Comparison of ENCODE assay signal across 8 mouse cellular contexts in the genomic region with DNA sequence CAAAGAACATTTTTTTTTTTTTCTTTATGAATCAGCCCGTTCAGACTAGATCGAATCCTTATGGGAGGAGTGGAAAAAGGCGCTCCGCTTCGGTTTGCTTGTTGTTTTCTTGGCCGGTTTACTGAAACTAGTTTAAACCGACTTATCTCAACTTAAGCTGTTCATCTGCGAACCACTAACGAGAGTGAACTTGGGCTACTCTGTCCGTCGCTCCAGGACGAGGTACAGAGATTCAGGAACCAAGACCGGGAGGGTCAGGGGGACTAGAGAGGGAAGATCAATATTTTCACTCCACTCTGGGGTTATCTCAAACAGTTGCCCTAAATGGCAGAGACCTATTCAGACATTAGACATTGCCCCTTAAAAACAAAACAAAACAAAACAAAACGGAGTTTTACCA. TPM values are rescaled to one million over a fixed set of nuclear protein-coding genes. Genes with fewer than 3 reads are reported as not detected.
DNase-seq lines count a peak whose midpoint lies in the region; ATAC-seq lines count a peak whose summit lies in the region.

No protein-coding gene starts in this region.

- ATAC-seq in erythroblast, adult 5-6 weeks (replicated peaks; ENCODE audit: low FRiP score, poor library complexity, severe bottlenecking): peak; percentile 59
- peak; percentile 9; the same call in 1 of the 2 replicates for ATAC-seq in neural tube, embryonic 12.5 days (ENCODE audit: low FRiP score, low read depth)

- intact Hi-C loops in heart, postnatal 14 days (cut with DNase I): no loop called here
- intact Hi-C loops in left cerebral cortex, postnatal 25 days (cut with DNase I): no loop called here

- under 1% methylated on average over 14 of the region's 14 CpGs for WGBS in heart, embryonic 10.5 days
- under 1% methylated on average over 14 of the region's 14 CpGs for WGBS in limb, embryonic 10.5 days
- WGBS in neural tube, embryonic 12.5 days: 2% methylated on average over 14 of the region's 14 CpGs

- H3K4me1 ChIP-seq in heart, embryonic 10.5 days: peaks cover 5% of the 10 kb centered on the region; the same call in 1 of the 2 replicates
- peaks cover 8% of the 10 kb centered on the region; the same call in 1 of the 2 replicates for H3K4me1 ChIP-seq in limb, embryonic 10.5 days
- H3K4me1 ChIP-seq in neural tube, embryonic 12.5 days: 0 out of 2 replicates have a peak, but pooled peaks cover 3% of the 10 kb centered on the region

- H3K9ac ChIP-seq in neural tube, embryonic 12.5 days: peak overlapping the region; percentile 53

- H3K4me3 ChIP-seq in heart, embryonic 10.5 days: peak overlapping the region; percentile 78
- peak overlapping the region; percentile 74 for H3K4me3 ChIP-seq in limb, embryonic 10.5 days
- peak overlapping the region; percentile 48 for H3K4me3 ChIP-seq in neural tube, embryonic 12.5 days

- H3K9me3 ChIP-seq in heart, embryonic 10.5 days: no peaks in the 10 kb centered on the region
- no peaks in the 10 kb centered on the region for H3K9me3 ChIP-seq in limb, embryonic 10.5 days (replicated peaks)
- no peaks in the 10 kb centered on the region for H3K9me3 ChIP-seq in neural tube, embryonic 12.5 days

- peak overlapping the region; percentile 91 for H3K27ac ChIP-seq in heart, embryonic 10.5 days
- peak overlapping the region; percentile 88 for H3K27ac ChIP-seq in limb, embryonic 10.5 days
- no peak overlapping the region for H3K27ac ChIP-seq in neural tube, embryonic 12.5 days

- no peak for DNase-seq in heart, embryonic 10.5 days (ENCODE audit: low spot score)
- no peak for DNase-seq in heart, postnatal 14 days
- DNase-seq in ES-CJ7 (ENCODE audit: low read depth, low spot score): peak; percentile 14
- no peak for DNase-seq in limb, embryonic 10.5 days (ENCODE audit: low spot score)
- no peak for DNase-seq in spleen, postnatal 36 days (ENCODE audit: low spot score in 2 of 2)
- no peak for DNase-seq in left cerebral cortex, postnatal 25 days (ENCODE audit: low spot score in 2 of 2)

- H3K27me3 ChIP-seq in heart, embryonic 10.5 days (ENCODE audit: insufficient read depth, poor library complexity, severe bottlenecking): no peaks in the 10 kb centered on the region
- no peaks in the 10 kb centered on the region for H3K27me3 ChIP-seq in limb, embryonic 10.5 days (ENCODE audit: low read depth, poor library complexity, severe bottlenecking)
- no peaks in the 10 kb centered on the region for H3K27me3 ChIP-seq in neural tube, embryonic 12.5 days (replicated peaks)

- H3K36me3 ChIP-seq in heart, embryonic 10.5 days: peaks cover 24% of the 10 kb centered on the region
- H3K36me3 ChIP-seq in limb, embryonic 10.5 days: peaks cover 42% of the 10 kb centered on the region
- H3K36me3 ChIP-seq in neural tube, embryonic 12.5 days: peaks cover 5% of the 10 kb centered on the region; the same call in 1 of the 2 replicates

- peak overlapping the region; percentile 63 for H3K4me2 ChIP-seq in neural tube, embryonic 12.5 days (replicated peaks)

RNA-seq across cellular contexts. Expression of a gene that starts 0.5 kb away (rescaled TPM):
- 34.2 and 40.0 TPM in 2 replicates for polyA plus RNA-seq in heart, embryonic 10.5 days (2016; fragmentation: Nextera tagmentation; extraction: Ambion mirVana)
- total RNA-seq in heart, postnatal 14 days (2021): 100 to 1,000 TPM; 104 to 118 TPM
- 9.0 and 10.0 TPM in 2 replicates for total RNA-seq in erythroblast, adult 5-6 weeks (2015; ENCODE audit: low replicate concordance)
- total RNA-seq in erythroblast, adult 5-6 weeks (2017; ENCODE audit: low replicate concordance): 7.4 and 18.7 TPM in 2 replicates
- 29.1 and 32.4 TPM in 2 replicates for polyA plus RNA-seq in limb, embryonic 10.5 days (2016; fragmentation: Nextera tagmentation; extraction: Ambion mirVana)
- polyA plus RNA-seq in neural tube, embryonic 12.5 days (2016; fragmentation: Nextera tagmentation; extraction: Ambion mirVana): 23.7 and 28.0 TPM in 2 replicates
- total RNA-seq in left cerebral cortex, postnatal 25 days (2021): 10 to 100 TPM; 40.3 to 41.9 TPM

RNA-seq across cellular contexts. Expression of a gene that starts 0.9 kb away (rescaled TPM):
- 20.6 and 27.0 TPM in 2 replicates for polyA plus RNA-seq in heart, embryonic 10.5 days (2016; fragmentation: Nextera tagmentation; extraction: Ambion mirVana)
- total RNA-seq in heart, postnatal 14 days (2021): 1 to 10 TPM; 5.8 to 6.0 TPM
- 22.5 and 42.4 TPM in 2 replicates for total RNA-seq in erythroblast, adult 5-6 weeks (2015; ENCODE audit: low replicate concordance)
- 54.5 and 55.8 TPM in 2 replicates for total RNA-seq in erythroblast, adult 5-6 weeks (2017; ENCODE audit: low replicate concordance)
- 35.7 and 38.9 TPM in 2 replicates for polyA plus RNA-seq in limb, embryonic 10.5 days (2016; fragmentation: Nextera tagmentation; extraction: Ambion mirVana)
- 21.8 and 26.0 TPM in 2 replicates for polyA plus RNA-seq in neural tube, embryonic 12.5 days (2016; fragmentation: Nextera tagmentation; extraction: Ambion mirVana)
- total RNA-seq in left cerebral cortex, postnatal 25 days (2021): 1 to 10 TPM; 5.2 to 5.6 TPM

RNA-seq across cellular contexts. Expression of a gene that starts 19.8 kb away (rescaled TPM):
- not detected in 2 replicates for polyA plus RNA-seq in heart, embryonic 10.5 days (2016; fragmentation: Nextera tagmentation; extraction: Ambion mirVana)
- not detected for total RNA-seq in heart, postnatal 14 days (2021)
- 5.4 TPM in 1 of 2 replicates, not detected in the other for total RNA-seq in erythroblast, adult 5-6 weeks (2015; ENCODE audit: low replicate concordance)
- not detected in 2 replicates for total RNA-seq in erythroblast, adult 5-6 weeks (2017; ENCODE audit: low replicate concordance)
- polyA plus RNA-seq in limb, embryonic 10.5 days (2016; fragmentation: Nextera tagmentation; extraction: Ambion mirVana): not detected in 2 replicates
- polyA plus RNA-seq in neural tube, embryonic 12.5 days (2016; fragmentation: Nextera tagmentation; extraction: Ambion mirVana): not detected in 2 replicates
- total RNA-seq in left cerebral cortex, postnatal 25 days (2021): not detected

RNA-seq across cellular contexts. Expression of a gene that starts 53.6 kb away (rescaled TPM):
- 3.3 and 3.4 TPM in 2 replicates for polyA plus RNA-seq in heart, embryonic 10.5 days (2016; fragmentation: Nextera tagmentation; extraction: Ambion mirVana)
- under 1 TPM; 0.57 to 0.59 TPM for total RNA-seq in heart, postnatal 14 days (2021)
- total RNA-seq in erythroblast, adult 5-6 weeks (2015; ENCODE audit: low replicate concordance): 0.84 and 2.3 TPM in 2 replicates
- not detected in 2 replicates for total RNA-seq in erythroblast, adult 5-6 weeks (2017; ENCODE audit: low replicate concordance)
- polyA plus RNA-seq in limb, embryonic 10.5 days (2016; fragmentation: Nextera tagmentation; extraction: Ambion mirVana): 0.63 and 1.7 TPM in 2 replicates
- 0.66 and 0.83 TPM in 2 replicates for polyA plus RNA-seq in neural tube, embryonic 12.5 days (2016; fragmentation: Nextera tagmentation; extraction: Ambion mirVana)
- not detected for total RNA-seq in left cerebral cortex, postnatal 25 days (2021)
